Mouse (Mus musculus): Measurements from ENCODE around the gene Rtn1.

- no peak for TF ChIP-seq CTCF (IDR thresholded peaks at IDR 0.05; ENCODE audit: extremely low read depth, insufficient read depth, insufficient read length, insufficient replicate concordance)
- TF ChIP-seq POLR2A (IDR thresholded peaks at IDR 0.05; ENCODE audit: low read depth, low read length): no peak
Observed at GRCm38 (mm10) chr12:72232826-72233790, 175.7 kb downstream of the Rtn1 start.

Measured in spleen, adult 2 months (tissue).